29 mouse cellular contexts compared by ENCODE assay signal in the genomic region with DNA sequence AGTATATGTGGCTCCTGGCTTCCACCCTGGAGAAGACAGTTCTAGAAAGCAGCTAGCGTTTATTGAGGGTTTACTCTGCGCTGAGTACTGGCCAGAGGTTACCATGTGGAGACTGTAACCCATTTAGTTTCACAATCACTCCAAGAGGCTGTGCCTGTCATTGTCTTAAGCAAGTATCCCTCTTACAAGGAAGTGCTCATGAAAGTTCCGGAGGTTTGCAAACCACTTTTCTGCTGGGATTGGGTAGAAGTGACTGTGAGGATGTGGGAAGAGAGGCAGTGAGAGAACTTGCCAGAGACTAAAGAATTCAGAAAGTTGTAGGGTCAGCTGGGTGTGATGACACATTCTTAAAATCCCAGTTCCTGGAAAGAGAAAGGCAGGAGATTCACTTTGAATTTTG. TPM values are rescaled to one million over a fixed set of nuclear protein-coding genes. Genes with fewer than 3 reads are reported as not detected.
DNase-seq lines count a peak whose midpoint lies in the region; ATAC-seq lines count a peak whose summit lies in the region.
"Had no signal": no experiment of that assay in that cellular context is flagged by ENCODE, and none has a peak within 500 bp of the region (broad histone marks: within the 10 kb centered on the region; RNA-seq: fewer than 3 reads in every experiment).

No protein-coding gene starts in this region.

- 63% methylated on average over 3 of the region's 3 CpGs for WGBS in forebrain, embryonic 12.5 days

- H3K9ac ChIP-seq in forebrain, embryonic 12.5 days: no peak overlapping the region
- H3K9ac ChIP-seq: embryonic facial prominence, embryonic 13.5 days; embryonic facial prominence, embryonic 15.5 days; forebrain, embryonic 13.5 days; forebrain, embryonic 15.5 days; forebrain, postnatal 0 days had no signal

- H3K4me2 ChIP-seq in forebrain, embryonic 12.5 days: no peak overlapping the region
- H3K4me2 ChIP-seq: embryonic facial prominence, embryonic 13.5 days; embryonic facial prominence, embryonic 15.5 days; forebrain, embryonic 13.5 days; forebrain, embryonic 15.5 days had no signal

- H3K27me3 ChIP-seq in forebrain, embryonic 12.5 days: peaks cover 52% of the 10 kb centered on the region
- H3K27me3 ChIP-seq: forebrain, embryonic 15.5 days had no signal

- DNase-seq in 3T3-L1 (ENCODE audit: low read depth, low spot score) (peak; percentile 7), 416B (ENCODE audit: low read depth) (peak; percentile 4)
- no peak for DNase-seq in heart, postnatal 10 days
- DNase-seq: adrenal gland, adult 2 months; adrenal gland, postnatal 10 days; adrenal gland, postnatal 25 days; cerebellum, adult 11 months; cerebellum, adult 18-20 months; cerebellum, adult 8-10 months; cerebellum, adult 9-11 months; cerebellum, postnatal 14 days; cerebellum, postnatal 36 days; embryo, embryonic 11 days; forebrain, postnatal 0 days had no signal

- ATAC-seq in granulocyte monocyte progenitor cell, adult 5-6 weeks (replicated peaks; ENCODE audit: poor library complexity, severe bottlenecking): peak; percentile 57
- no peak for ATAC-seq in forebrain, embryonic 12.5 days (ENCODE audit: low FRiP score)
- no peak for ATAC-seq in CD4-positive, CD25-positive, alpha-beta regulatory T cell, adult 4 months
- ATAC-seq: activated CD4-positive, CD25-positive, alpha-beta regulatory T cell, adult 4 months; forebrain, embryonic 13.5 days; forebrain, embryonic 15.5 days; forebrain, postnatal 0 days; Patski had no signal

- peaks cover 34% of the 10 kb centered on the region for H3K4me1 ChIP-seq in forebrain, embryonic 12.5 days

- no peaks in the 10 kb centered on the region for H3K9me3 ChIP-seq in forebrain, embryonic 12.5 days
- H3K9me3 ChIP-seq: embryonic facial prominence, embryonic 13.5 days; embryonic facial prominence, embryonic 15.5 days; forebrain, embryonic 10.5 days; forebrain, embryonic 13.5 days; forebrain, embryonic 15.5 days; G1E had no signal

- H3K4me3 ChIP-seq in forebrain, embryonic 12.5 days (replicated peaks): no peak overlapping the region
- H3K4me3 ChIP-seq: embryonic facial prominence, embryonic 13.5 days; embryonic facial prominence, embryonic 15.5 days; erythroblast, embryonic 14.5 days; forebrain, embryonic 10.5 days; forebrain, embryonic 13.5 days; forebrain, embryonic 15.5 days had no signal

- H3K27ac ChIP-seq in forebrain, embryonic 12.5 days: no peak overlapping the region
- H3K27ac ChIP-seq: embryonic facial prominence, embryonic 13.5 days; embryonic facial prominence, embryonic 15.5 days; forebrain, embryonic 10.5 days; forebrain, embryonic 13.5 days; forebrain, embryonic 15.5 days had no signal

- intact Hi-C loops in heart, postnatal 10 days (cut with DNase I): no loop called here

- no peaks in the 10 kb centered on the region for H3K36me3 ChIP-seq in forebrain, embryonic 12.5 days (replicated peaks)
- H3K36me3 ChIP-seq: embryonic facial prominence, embryonic 13.5 days; embryonic facial prominence, embryonic 15.5 days; forebrain, embryonic 10.5 days; forebrain, embryonic 15.5 days; G1E had no signal

RNA-seq across cellular contexts. Expression of gene Emx1, which starts 3.3 kb away (rescaled TPM):
- total RNA-seq in granulocyte monocyte progenitor cell, adult 5-6 weeks (2014; fragmentation: Nextera tagmentation): not detected in 2 replicates
- total RNA-seq in granulocyte monocyte progenitor cell, adult 5-6 weeks (2017): not detected in 2 replicates
- 71.6 and 89.0 TPM in 2 replicates for polyA plus RNA-seq in forebrain, embryonic 12.5 days (2016; fragmentation: Nextera tagmentation; extraction: Ambion mirVana)
- not detected for total RNA-seq in heart, postnatal 10 days (2021)
- polyA plus RNA-seq in CD4-positive, CD25-positive, alpha-beta regulatory T cell, adult 4 months (2017; shearing (Covaris generic)): not detected
- total RNA-seq: adrenal gland, adult 2 months; adrenal gland, postnatal 10 days; adrenal gland, postnatal 25 days; CH12.LX; common myeloid progenitor, adult 5-6 weeks; G1E had no signal
- polyA plus RNA-seq: activated CD4-positive, CD25-positive, alpha-beta regulatory T cell, adult 4 months; adrenal gland, adult 2 months; C2C12; erythroblast, embryonic 14.5 days; G1E; Patski had no signal

RNA-seq across cellular contexts. Expression of gene Spr, which starts 46.4 kb away (rescaled TPM):
- 23.9 and 29.4 TPM in 2 replicates for total RNA-seq in granulocyte monocyte progenitor cell, adult 5-6 weeks (2014; fragmentation: Nextera tagmentation)
- total RNA-seq in granulocyte monocyte progenitor cell, adult 5-6 weeks (2017): 17.5 and 17.7 TPM in 2 replicates
- polyA plus RNA-seq in forebrain, embryonic 12.5 days (2016; fragmentation: Nextera tagmentation; extraction: Ambion mirVana): 28.9 and 31.7 TPM in 2 replicates
- total RNA-seq in heart, postnatal 10 days (2021): 10 to 100 TPM; 57.6 to 58.9 TPM
- polyA plus RNA-seq in CD4-positive, CD25-positive, alpha-beta regulatory T cell, adult 4 months (2017; shearing (Covaris generic)): 10 to 100 TPM; 17.8 to 33.4 TPM

Comparison
In these comparisons a context has a peak if more than half of its experiments do, and no peak if none do; other contexts are left out.
1. DNase-seq: peak in 3T3-L1 (single experiment) and 416B (single experiment); none in heart, postnatal 10 days (0 of 2).